Mouse (Mus musculus): ENCODE measurements around the gene Adpgk. TPM values are rescaled to one million over a fixed set of nuclear protein-coding genes. Genes with fewer than 3 reads are reported as not detected.

The Adpgk gene
- 10 to 100 TPM; 16.4 to 16.9 TPM for total RNA-seq (2021)
- long read RNA-seq, full-length matches to known transcripts, result 16 of 25 reads
- long read RNA-seq, partial matches to known transcripts, result 1 of 25 reads
- long read RNA-seq, other reads (novel, unspliced or antisense), result 8 of 25 reads

GRCm38 (mm10) chr9:59290957-59291687 is at the start of gene Adpgk:
Adpgk (plus strand) TSS chr9:59291558.
- peak; percentile 99 for DNase-seq (ENCODE audit: low spot score in 2 of 2)

GRCm38 (mm10) chr9:59245181-59245580 is 46.2 kb upstream of the Adpgk start:
- no peak for DNase-seq (ENCODE audit: low spot score in 2 of 2)

GRCm38 (mm10) chr9:59246456-59247029 is 44.8 kb upstream of the Adpgk start:
- no peak for DNase-seq (ENCODE audit: low spot score in 2 of 2)

GRCm38 (mm10) chr9:59249359-59249758 is 42.0 kb upstream of the Adpgk start:
- DNase-seq (ENCODE audit: low spot score in 2 of 2), result no peak

GRCm38 (mm10) chr9:59250272-59250671 is 41.1 kb upstream of the Adpgk start:
- DNase-seq (ENCODE audit: low spot score in 2 of 2), result no peak

GRCm38 (mm10) chr9:59254716-59255421 is 36.5 kb upstream of the Adpgk start:
- no peak for DNase-seq (ENCODE audit: low spot score in 2 of 2)

- no peak for DNase-seq (ENCODE audit: low spot score in 2 of 2)
Measured at GRCm38 (mm10) chr9:59259806-59260454, 31.4 kb upstream of the Adpgk start.

GRCm38 (mm10) chr9:59266332-59266731 is 25.0 kb upstream of the Adpgk start:
- DNase-seq (ENCODE audit: low spot score in 2 of 2), result no peak

- DNase-seq (ENCODE audit: low spot score in 2 of 2), result peak in 1 of 2 experiments; percentile 78
Measured at GRCm38 (mm10) chr9:59269728-59270127, 21.6 kb upstream of the Adpgk start.

- no peak for DNase-seq (ENCODE audit: low spot score in 2 of 2)
Measured at GRCm38 (mm10) chr9:59271081-59271480, 20.3 kb upstream of the Adpgk start.

- DNase-seq (ENCODE audit: low spot score in 2 of 2), result no peak
Measured at GRCm38 (mm10) chr9:59271711-59272110, 19.6 kb upstream of the Adpgk start.

- DNase-seq (ENCODE audit: low spot score in 2 of 2), result no peak
Measured at GRCm38 (mm10) chr9:59273199-59273598, 18.2 kb upstream of the Adpgk start.

- no peak for DNase-seq (ENCODE audit: low spot score in 2 of 2)
Measured at GRCm38 (mm10) chr9:59274846-59275455, 16.4 kb upstream of the Adpgk start.

GRCm38 (mm10) chr9:59278199-59278598 is 13.2 kb upstream of the Adpgk start:
- DNase-seq (ENCODE audit: low spot score in 2 of 2), result no peak

- no peak for DNase-seq (ENCODE audit: low spot score in 2 of 2)
Measured at GRCm38 (mm10) chr9:59278694-59279093, 12.7 kb upstream of the Adpgk start.

GRCm38 (mm10) chr9:59280888-59281287 is 10.5 kb upstream of the Adpgk start:
- DNase-seq (ENCODE audit: low spot score in 2 of 2), result no peak

GRCm38 (mm10) chr9:59281871-59282682 is 9.3 kb upstream of the Adpgk start:
- DNase-seq (ENCODE audit: low spot score in 2 of 2), result peak; percentile 48 to 85

- DNase-seq (ENCODE audit: low spot score in 2 of 2), result no peak
Measured at GRCm38 (mm10) chr9:59282683-59282986, 8.7 kb upstream of the Adpgk start.

GRCm38 (mm10) chr9:59285614-59286013 is 5.7 kb upstream of the Adpgk start:
- no peak for DNase-seq (ENCODE audit: low spot score in 2 of 2)

GRCm38 (mm10) chr9:59288058-59288457 is 3.3 kb upstream of the Adpgk start:
- DNase-seq (ENCODE audit: low spot score in 2 of 2), result no peak
